Mouse (Mus musculus): ENCODE measurements around the gene Tlr2.

Gene Tlr2

DNA sequence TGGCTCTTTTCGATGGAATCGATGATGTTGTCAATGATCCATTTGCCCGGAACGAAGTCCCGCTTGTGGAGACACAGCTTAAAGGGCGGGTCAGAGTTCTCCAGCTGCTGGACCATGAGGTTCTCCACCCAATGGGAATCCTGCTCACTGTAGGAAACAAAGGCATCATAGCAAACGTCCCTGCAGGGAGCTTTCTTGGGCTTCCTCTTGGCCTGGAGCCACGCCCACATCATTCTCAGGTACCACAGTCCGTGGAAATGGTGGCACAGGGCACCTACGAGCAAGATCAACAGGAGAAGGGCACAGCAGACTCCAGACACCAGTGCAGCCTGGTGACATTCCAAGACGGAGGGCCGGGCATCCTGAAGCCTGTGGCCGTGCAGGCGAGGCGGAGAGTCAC lies 4.9 kb downstream of the Tlr2 start:
- no peak for DNase-seq (ENCODE audit: extremely low read depth, insufficient read length, low spot score)

DNA sequence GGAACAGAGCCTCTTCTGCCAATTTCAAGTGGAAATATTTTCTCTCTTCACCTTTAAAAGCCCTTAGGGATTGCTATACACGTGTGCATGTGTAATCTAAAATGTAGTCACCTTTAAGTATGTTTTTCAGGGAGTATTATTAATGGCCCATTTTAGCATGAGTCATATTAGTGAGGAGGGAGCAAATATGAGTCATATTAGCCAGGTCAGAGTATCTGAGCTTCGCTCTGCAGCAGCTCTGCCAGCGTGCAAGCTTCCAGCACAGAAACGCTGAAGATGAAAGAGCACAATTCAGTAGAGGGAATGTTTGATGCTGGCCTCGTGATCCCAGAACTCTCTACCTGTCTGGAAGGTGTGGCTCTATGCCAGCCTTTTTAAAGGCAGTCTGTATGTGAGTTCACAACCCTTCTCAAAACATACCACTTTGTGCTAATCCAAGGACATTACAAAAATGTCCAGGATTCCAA lies 13.4 kb downstream of the Tlr2 start:
- DNase-seq (ENCODE audit: extremely low read depth, insufficient read length, low spot score) = peak; percentile 44

- DNase-seq (ENCODE audit: extremely low read depth, insufficient read length, low spot score) = no peak
These were observed 13.9 kb downstream of the Tlr2 start for GRCm38 (mm10) chr3:83827684-83828083.

- no peak for DNase-seq (ENCODE audit: extremely low read depth, insufficient read length, low spot score)
These were observed 17.8 kb downstream of the Tlr2 start for GRCm38 (mm10) chr3:83823774-83824173.

- DNase-seq (ENCODE audit: extremely low read depth, insufficient read length, low spot score) = no peak
These were observed 25.1 kb downstream of the Tlr2 start for GRCm38 (mm10) chr3:83816372-83816925.

GRCm38 (mm10) chr3:83812863-83813262 lies 28.7 kb downstream of the Tlr2 start:
- no peak for DNase-seq (ENCODE audit: extremely low read depth, insufficient read length, low spot score)

DNA sequence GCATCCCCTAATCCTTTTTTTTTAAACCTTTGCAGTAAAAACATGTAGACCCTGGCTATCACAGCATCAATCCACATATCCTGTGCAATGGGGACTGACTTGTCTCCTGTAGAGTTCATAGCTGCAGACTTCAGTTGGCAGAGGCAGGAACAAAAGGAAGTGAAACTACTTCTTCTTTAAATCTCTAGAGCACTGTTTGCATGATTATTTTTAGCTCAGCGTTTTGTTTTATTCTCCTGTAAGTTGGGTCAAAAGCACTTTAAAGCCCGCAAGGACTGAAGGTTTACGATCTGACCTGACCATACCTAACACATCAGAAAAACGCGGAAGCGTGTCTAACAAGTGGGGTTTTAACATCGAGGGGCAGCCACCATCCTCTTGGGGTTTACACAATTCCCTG lies 29.6 kb downstream of the Tlr2 start:
- DNase-seq (ENCODE audit: extremely low read depth, insufficient read length, low spot score) = no peak

- no peak for DNase-seq (ENCODE audit: extremely low read depth, insufficient read length, low spot score)
These were observed 33.1 kb downstream of the Tlr2 start for GRCm38 (mm10) chr3:83808483-83808882.

DNA sequence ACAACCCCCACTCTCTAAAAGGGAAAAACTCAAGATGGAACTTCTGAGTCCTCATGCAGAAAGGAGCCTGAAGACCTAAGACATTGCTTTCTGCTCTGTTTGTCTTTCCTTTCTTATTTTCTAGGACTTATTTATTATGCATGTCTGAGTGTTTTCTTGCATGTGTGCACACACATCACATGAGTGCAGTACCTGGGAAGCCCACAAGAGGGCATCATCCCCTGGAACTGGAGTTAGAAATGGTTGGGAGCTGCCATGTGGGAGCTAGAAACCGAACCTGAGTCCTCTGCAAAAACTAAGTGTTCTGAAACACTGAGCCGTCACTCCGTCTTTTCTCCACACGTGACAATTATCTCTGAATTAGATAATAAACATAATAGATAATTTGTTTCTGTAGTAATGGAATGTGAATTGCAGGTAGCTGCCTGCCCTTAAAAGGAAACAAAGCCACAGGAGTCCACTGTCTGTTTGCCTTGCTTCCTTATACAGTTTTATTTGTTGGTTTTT lies 39.9 kb downstream of the Tlr2 start:
- no peak for DNase-seq (ENCODE audit: extremely low read depth, insufficient read length, low spot score)

DNA sequence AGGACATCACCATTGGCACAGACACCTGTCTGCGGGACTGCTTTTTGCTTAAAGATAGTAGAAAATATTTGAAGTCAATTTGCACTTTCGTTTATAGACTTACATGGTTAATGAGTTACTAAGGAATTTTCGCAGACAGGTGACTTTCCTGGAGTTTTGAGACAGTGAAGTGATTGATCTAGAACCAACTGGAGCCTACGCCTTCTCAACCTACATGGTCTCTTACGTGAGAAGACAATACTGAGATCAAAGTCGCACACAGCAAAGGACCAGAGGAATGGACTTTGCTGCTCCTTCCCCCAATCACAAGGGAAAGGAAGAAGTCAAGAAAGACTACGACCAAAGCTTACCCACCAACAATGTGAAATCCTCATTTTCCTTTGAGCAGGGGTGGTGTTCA lies 42.1 kb downstream of the Tlr2 start:
- DNase-seq (ENCODE audit: extremely low read depth, insufficient read length, low spot score) = no peak

- peak; percentile 53 for DNase-seq (ENCODE audit: extremely low read depth, insufficient read length, low spot score)
These were observed 43.7 kb downstream of the Tlr2 start for GRCm38 (mm10) chr3:83797828-83798227.

DNA sequence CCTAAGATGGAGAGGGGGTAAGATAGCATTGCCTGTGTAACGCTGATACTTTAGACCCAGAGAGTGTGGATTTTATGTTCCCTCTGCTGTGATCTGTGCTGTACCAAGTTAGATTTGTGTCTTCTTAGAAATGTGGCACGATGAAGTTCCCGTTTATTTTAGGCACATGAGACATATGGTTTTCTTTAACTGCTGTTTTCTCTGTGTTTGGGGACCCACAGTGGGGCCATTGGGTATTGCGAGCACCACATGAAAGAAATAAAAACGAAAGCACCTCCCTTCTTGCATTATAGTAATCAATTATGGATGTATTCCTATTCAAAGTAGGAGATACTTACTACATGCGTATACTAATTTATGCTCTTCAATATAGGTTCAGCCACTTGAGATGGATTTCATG lies 44.5 kb downstream of the Tlr2 start:
- DNase-seq (ENCODE audit: extremely low read depth, insufficient read length, low spot score) = peak; percentile 13

DNA sequence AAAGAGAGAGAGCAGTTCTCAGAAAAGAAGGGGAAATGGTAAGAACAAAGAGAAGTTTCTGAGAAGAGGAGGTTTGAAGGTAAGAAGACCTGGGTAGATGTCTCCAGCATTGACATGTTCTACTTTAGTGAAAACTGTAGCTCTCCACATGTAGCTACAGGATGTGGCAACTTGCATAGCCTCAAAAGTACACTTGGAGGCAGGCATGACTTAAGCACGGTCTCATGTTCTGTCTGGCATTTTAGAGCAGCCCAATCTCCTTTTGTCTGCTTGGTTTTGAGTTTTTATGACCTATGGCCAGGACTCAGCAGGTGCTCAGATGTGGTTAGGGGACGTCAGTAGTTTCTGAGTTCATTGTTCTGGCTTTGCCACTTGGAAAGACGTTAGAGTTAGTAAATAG lies 50.1 kb downstream of the Tlr2 start:
- DNase-seq (ENCODE audit: extremely low read depth, insufficient read length, low spot score) = no peak

GRCm38 (mm10) chr3:83789651-83790451 lies 51.7 kb downstream of the Tlr2 start:
- DNase-seq (ENCODE audit: extremely low read depth, insufficient read length, low spot score) = peak; percentile 66

GRCm38 (mm10) chr3:83787776-83788305 lies 53.7 kb downstream of the Tlr2 start:
- no peak for DNase-seq (ENCODE audit: extremely low read depth, insufficient read length, low spot score)

DNA sequence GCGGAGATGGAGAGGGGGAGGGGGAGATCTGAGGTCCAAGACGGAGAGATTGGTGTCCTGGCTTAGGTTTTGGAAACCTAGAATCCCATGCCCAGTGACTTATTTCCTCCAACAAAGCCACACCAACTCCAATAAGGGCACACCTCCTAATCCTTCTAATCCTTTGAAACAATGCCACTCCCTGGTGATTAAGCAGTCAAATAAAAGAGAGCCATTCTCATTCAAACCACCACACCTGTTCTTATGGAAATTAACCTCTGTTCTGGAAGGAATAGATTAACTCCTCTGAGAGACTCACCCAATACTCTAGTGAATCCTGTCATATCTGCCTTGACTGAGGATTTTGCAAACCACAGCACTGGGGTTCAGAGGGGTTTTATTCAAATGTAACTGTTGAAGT lies 54.5 kb downstream of the Tlr2 start:
- DNase-seq (ENCODE audit: extremely low read depth, insufficient read length, low spot score) = no peak
